Mouse (Mus musculus): Measurements from ENCODE around the gene Lgals4.
A peak's percentile ranks its signal among the peaks of the same experiment; 100 is the strongest.

DNA sequence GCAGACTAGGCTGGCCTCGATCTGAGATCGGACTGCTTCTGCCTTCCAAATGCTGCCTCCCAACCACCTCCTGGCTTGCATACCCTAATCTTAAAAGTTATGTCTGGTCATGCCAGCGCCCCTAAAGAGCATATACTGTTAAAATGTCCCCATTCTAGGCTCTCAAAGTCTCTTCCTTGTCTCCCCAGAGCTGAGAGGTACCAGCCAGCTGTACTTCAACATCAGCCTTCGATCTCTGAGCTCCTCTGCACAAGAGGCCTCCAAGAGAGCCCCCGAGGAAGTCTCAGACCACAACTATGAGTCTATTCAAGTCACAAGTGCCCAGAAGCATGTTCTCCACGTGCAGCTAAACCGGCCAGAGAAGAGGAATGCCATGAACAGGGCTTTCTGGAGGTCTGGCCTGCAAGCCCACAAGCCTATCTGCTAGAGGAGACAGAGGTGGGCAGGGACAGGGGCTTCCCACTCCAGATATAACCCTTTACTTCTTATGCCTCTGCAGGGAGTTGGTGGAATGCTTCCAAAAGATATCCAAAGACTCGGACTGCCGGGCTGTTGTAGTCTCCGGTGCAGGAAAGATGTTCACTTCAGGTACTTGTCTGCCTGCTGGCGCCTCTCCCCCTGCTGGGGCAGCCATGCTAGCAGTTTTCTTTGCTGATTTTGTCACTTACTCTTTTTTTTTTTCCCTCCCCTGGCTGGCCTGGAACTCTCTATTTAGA is 7.8 kb upstream of the Lgals4 start:
- peak; percentile 37 for TF ChIP-seq CTCF (IDR thresholded peaks at IDR 0.05; ENCODE audit: low read depth)
- TF ChIP-seq EP300 (IDR thresholded peaks at IDR 0.05; ENCODE audit: low read depth) = no peak
